Mouse (Mus musculus) bone marrow, adult 2 months (tissue): ENCODE data around the gene Mki67.

ENCODE experiments used
- CTCF ChIP-seq: fragments of 200-500 bp; IDR thresholded peaks from 2 replicates; pipeline ENCODE4 v1.5.1; 2011; ENCODE audit warnings: low read length, control low read depth; ENCODE audit not compliant: control insufficient read depth, insufficient read depth
- POLR2A ChIP-seq: fragments of 200-500 bp; IDR thresholded peaks from 2 replicates; pipeline ENCODE4 v1.6.1; 2011; ENCODE audit warnings: low read depth, mild to moderate bottlenecking, control low read depth, low read length, borderline replicate concordance; ENCODE audit not compliant: control insufficient read depth

DNA sequence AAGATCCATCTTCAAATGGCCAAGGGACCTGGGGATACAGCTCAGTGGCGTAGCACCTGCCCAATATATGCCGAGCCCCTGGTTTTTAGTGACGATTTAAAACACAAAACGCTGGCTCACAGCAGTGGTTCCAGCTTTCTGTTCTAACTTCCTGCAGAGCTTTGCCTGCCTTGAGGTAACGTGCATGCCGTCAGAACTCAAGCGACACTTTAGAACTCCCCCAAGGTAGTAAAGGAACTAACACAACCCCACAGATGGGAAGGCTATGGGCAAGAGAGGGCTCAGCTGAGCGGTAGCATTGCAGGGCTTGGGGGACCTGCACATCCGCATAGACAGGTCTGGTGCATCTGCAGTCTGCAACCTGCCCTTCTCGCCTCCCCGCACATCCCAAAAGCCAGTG lies 63.4 kb downstream of the Mki67 start:
- TF ChIP-seq POLR2A = no peak
- no peak for TF ChIP-seq CTCF
